Mouse (Mus musculus) brain, embryonic 14.5 days (tissue): Measurements from ENCODE around the gene Mall.

ENCODE experiments used
- CTCF ChIP-seq: fragments of 200-500 bp; IDR thresholded peaks from 2 replicates; pipeline ENCODE4 v1.5.1; 2012; ENCODE audit warnings: inconsistent platforms, mild to moderate bottlenecking, moderate library complexity, borderline replicate concordance; ENCODE audit not compliant: insufficient read depth, insufficient read length; ENCODE audit errors: extremely low read depth
- POLR2A ChIP-seq: fragments of 200-500 bp; IDR thresholded peaks from 2 replicates; pipeline ENCODE4 v1.6.1; 2012; ENCODE audit warnings: mild to moderate bottlenecking, inconsistent platforms, borderline replicate concordance; ENCODE audit not compliant: poor library complexity, insufficient read depth, insufficient read length, severe bottlenecking; ENCODE audit errors: extremely low read depth

DNA sequence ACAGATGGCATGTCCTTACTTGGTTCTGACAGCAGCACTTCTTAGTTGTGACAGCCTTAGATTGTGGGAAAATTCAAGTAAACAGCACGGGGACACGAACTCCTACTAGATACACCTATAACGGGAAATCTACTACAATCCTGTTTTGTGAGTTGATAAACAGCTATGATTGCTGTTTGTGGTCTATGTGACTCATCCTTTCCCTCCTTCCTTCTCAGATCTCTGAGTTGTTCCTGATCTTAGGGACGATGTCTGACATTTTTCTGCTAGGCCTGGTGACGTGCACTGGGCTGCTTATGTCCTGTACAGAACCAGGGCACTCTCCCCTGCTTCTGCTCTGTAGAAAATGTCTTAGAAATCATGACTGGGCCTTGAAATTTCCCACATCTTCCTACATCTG is 31.9 kb upstream of the Mall start:
- no peak for TF ChIP-seq POLR2A
- TF ChIP-seq CTCF, result no peak
